Mouse (Mus musculus): ENCODE measurements around the gene Cnn1.

The Cnn1 gene

DNA sequence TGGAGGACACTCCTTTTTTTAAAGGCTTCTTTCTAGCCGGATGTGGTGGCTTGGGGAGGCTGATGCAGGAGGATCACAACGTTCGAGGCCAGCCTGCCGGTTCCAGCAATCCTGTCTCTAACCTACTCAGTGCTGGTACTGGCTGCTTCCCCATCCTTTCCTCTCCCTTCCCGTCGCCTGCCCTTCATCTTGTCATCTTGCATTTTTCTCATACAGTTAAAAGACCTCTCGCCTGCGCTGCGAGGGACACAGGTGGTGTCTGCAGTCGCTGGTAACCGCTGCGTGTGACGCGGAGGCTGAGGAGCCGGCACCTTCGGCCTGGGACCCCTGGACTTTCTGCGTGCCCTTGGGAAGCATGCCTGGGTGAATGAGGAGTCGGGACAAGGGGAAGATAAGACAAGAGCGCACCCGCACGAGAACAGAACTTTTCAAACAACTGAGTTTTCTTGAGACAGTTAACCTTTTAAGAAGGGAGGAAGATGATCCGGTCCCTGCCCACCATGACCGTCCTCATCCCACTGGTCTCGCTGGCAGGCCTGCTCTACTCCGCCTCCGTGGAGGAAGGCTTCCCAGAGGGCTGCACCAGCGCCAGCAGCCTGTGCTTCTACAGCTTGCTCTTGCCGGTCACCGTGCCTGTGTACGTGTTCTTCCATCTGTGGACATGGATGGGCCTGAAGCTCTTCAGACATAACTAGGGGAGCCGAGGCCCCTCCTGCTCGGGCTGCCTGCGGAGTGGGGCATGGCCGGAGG lies 58.7 kb downstream of the Cnn1 start:
- in situ Hi-C loops (cut with MboI): loop anchor here (10.0 kb wide), 2 partner anchors 67 to 93 kb away; partner anchors contain the start of gene Zfp809
